Mouse (Mus musculus): Measurements from ENCODE around the gene Akap12. TPM values are rescaled to one million over a fixed set of nuclear protein-coding genes. Genes with fewer than 3 reads are reported as not detected.

The Akap12 gene
- polyA plus RNA-seq, 1 experiment from 2014 or later: 47.0 TPM

- Histone ChIP-seq H3K36me3 (replicated peaks; ENCODE audit: control insufficient read depth, insufficient read depth) (no peaks in the 10 kb centered on the region), H3K4me2 (replicated peaks) (no peak overlapping the region), H3K4me3 (replicated peaks; ENCODE audit: low read length) (no peak overlapping the region), H3K4me1 (replicated peaks; ENCODE audit: control insufficient read depth, insufficient read depth, low read length) (no peaks in the 10 kb centered on the region), H3K27me3 (ENCODE audit: control insufficient read depth, insufficient read depth, low read length) (no peaks in the 10 kb centered on the region), H3K9me3 (ENCODE audit: control insufficient read depth, low read length) (no peaks in the 10 kb centered on the region), H3K27ac (no peak overlapping the region), H3K9ac (no peak overlapping the region)
- ATAC-seq (ENCODE audit: low FRiP score) (no peak), DNase-seq (ENCODE audit: low spot score) (no peak)
- WGBS: 74% methylated on average over 5 of the region's 5 CpGs
Observed at GRCm38 (mm10) chr10:4303558-4303957, 37.4 kb downstream of the Akap12 start.

- 78% methylated on average over 8 of the region's 8 CpGs for WGBS
- Histone ChIP-seq H3K4me1 (replicated peaks; ENCODE audit: control insufficient read depth, insufficient read depth, low read length) (no peaks in the 10 kb centered on the region), H3K4me2 (replicated peaks) (no peak overlapping the region), H3K27me3 (ENCODE audit: control insufficient read depth, insufficient read depth, low read length) (no peaks in the 10 kb centered on the region), H3K36me3 (replicated peaks; ENCODE audit: control insufficient read depth, insufficient read depth) (no peaks in the 10 kb centered on the region), H3K9me3 (ENCODE audit: control insufficient read depth, low read length) (no peaks in the 10 kb centered on the region), H3K4me3 (replicated peaks; ENCODE audit: low read length) (no peak overlapping the region), H3K27ac (no peak overlapping the region), H3K9ac (no peak overlapping the region)
- DNase-seq (ENCODE audit: low spot score): no peak
- no peak for ATAC-seq (ENCODE audit: low FRiP score)
Observed at GRCm38 (mm10) chr10:4323885-4324284, 57.7 kb downstream of the Akap12 start.

- Histone ChIP-seq H3K9me3 (ENCODE audit: control insufficient read depth, low read length) (no peaks in the 10 kb centered on the region), H3K27ac (no peak overlapping the region), H3K4me3 (replicated peaks; ENCODE audit: low read length) (no peak overlapping the region), H3K4me1 (replicated peaks; ENCODE audit: control insufficient read depth, insufficient read depth, low read length) (no peaks in the 10 kb centered on the region), H3K27me3 (ENCODE audit: control insufficient read depth, insufficient read depth, low read length) (no peaks in the 10 kb centered on the region), H3K4me2 (replicated peaks) (no peak overlapping the region), H3K9ac (no peak overlapping the region), H3K36me3 (replicated peaks; ENCODE audit: control insufficient read depth, insufficient read depth) (no peaks in the 10 kb centered on the region)
- no peak for ATAC-seq (ENCODE audit: low FRiP score)
- DNase-seq (ENCODE audit: low spot score): peak; percentile 37
- 47% methylated on average over 5 of the region's 5 CpGs for WGBS
Observed at GRCm38 (mm10) chr10:4325562-4325961, 59.4 kb downstream of the Akap12 start.

GRCm38 (mm10) chr10:4327716-4328115 is 61.5 kb downstream of the Akap12 start:
- no peak overlapping the region for H3K4me2 ChIP-seq (replicated peaks)
- no peak overlapping the region for H3K4me3 ChIP-seq (replicated peaks; ENCODE audit: low read length)
- DNase-seq (ENCODE audit: low spot score) (no peak), ATAC-seq (ENCODE audit: low FRiP score) (no peak)
- no peaks in the 10 kb centered on the region for H3K36me3 ChIP-seq (replicated peaks; ENCODE audit: control insufficient read depth, insufficient read depth)
- no peak overlapping the region for H3K27ac ChIP-seq
- no peaks in the 10 kb centered on the region for H3K27me3 ChIP-seq (ENCODE audit: control insufficient read depth, insufficient read depth, low read length)
- H3K4me1 ChIP-seq (replicated peaks; ENCODE audit: control insufficient read depth, insufficient read depth, low read length): no peaks in the 10 kb centered on the region
- 71% methylated on average over 1 of the region's 1 CpGs for WGBS
- no peaks in the 10 kb centered on the region for H3K9me3 ChIP-seq (ENCODE audit: control insufficient read depth, low read length)
- no peak overlapping the region for H3K9ac ChIP-seq

- no peaks in the 10 kb centered on the region for H3K9me3 ChIP-seq (ENCODE audit: control insufficient read depth, low read length)
- DNase-seq (ENCODE audit: low spot score): no peak
- no peak overlapping the region for H3K4me3 ChIP-seq (replicated peaks; ENCODE audit: low read length)
- WGBS: 39% methylated on average over 7 of the region's 7 CpGs
- ATAC-seq (ENCODE audit: low FRiP score): no peak
- H3K9ac ChIP-seq: no peak overlapping the region
- no peak overlapping the region for H3K27ac ChIP-seq
- H3K4me1 ChIP-seq (replicated peaks; ENCODE audit: control insufficient read depth, insufficient read depth, low read length): peaks cover 11% of the 10 kb centered on the region
- H3K36me3 ChIP-seq (replicated peaks; ENCODE audit: control insufficient read depth, insufficient read depth): no peaks in the 10 kb centered on the region
- no peak overlapping the region for H3K4me2 ChIP-seq (replicated peaks)
- no peaks in the 10 kb centered on the region for H3K27me3 ChIP-seq (ENCODE audit: control insufficient read depth, insufficient read depth, low read length)
Observed at GRCm38 (mm10) chr10:4332228-4332979, 66.2 kb downstream of the Akap12 start.

- H3K9ac ChIP-seq: 0 out of 2 replicates have a peak overlapping the region, but pooled peaks have one; percentile 36
- DNase-seq (ENCODE audit: low spot score): peak; percentile 78
- 0 out of 2 replicates have a peak overlapping the region, but pooled peaks have one; percentile 9 for H3K27ac ChIP-seq
Observed at GRCm38 (mm10) chr10:4333319-4333718, 67.1 kb downstream of the Akap12 start.

DNA sequence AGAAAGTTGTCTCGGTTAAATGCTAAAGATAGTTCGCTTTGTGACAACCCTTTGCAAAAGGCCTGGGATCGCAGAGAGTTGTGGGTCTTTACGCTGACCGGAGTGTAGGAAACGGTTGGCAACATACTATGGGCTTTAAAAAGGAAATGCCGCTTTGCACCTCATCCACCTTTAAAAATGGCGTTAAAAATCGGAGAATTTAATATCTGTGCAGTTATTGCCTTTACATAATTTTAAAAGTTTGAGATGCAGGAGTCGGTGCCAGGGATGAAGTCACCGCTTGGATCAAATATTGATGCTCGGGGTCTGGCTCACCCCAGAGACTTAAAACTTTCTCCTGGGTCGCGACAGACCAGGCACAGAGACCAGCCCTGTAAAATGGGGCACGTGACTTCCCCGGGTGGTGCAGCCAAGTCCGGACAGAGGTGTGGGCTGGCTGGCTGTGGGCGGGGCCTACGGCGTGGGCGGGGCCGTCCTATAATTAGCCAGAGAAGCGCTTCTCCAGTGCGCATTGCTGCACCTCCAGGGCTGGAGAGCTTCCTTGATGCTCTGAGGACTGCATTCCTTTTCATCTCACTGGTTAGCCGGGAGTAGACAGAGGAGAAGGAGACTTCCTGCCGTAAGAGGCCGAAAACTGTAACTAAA is 68.0 kb downstream of the Akap12 start:
- Histone ChIP-seq H3K4me2 (replicated peaks) (peak overlapping the region; percentile 62), H3K4me1 (replicated peaks; ENCODE audit: control insufficient read depth, insufficient read depth, low read length) (peaks cover 11% of the 10 kb centered on the region), H3K27ac (no peak overlapping the region), H3K27me3 (ENCODE audit: control insufficient read depth, insufficient read depth, low read length) (no peaks in the 10 kb centered on the region), H3K4me3 (replicated peaks; ENCODE audit: low read length) (peak overlapping the region; percentile 28), H3K36me3 (replicated peaks; ENCODE audit: control insufficient read depth, insufficient read depth) (no peaks in the 10 kb centered on the region), H3K9me3 (ENCODE audit: control insufficient read depth, low read length) (no peaks in the 10 kb centered on the region), H3K9ac (peak overlapping the region; percentile 36)
- DNase-seq (ENCODE audit: low spot score) (peak; percentile 55), ATAC-seq (ENCODE audit: low FRiP score) (peak; percentile 70)
- 8% methylated on average over 27 of the region's 27 CpGs for WGBS

More at GRCm38 (mm10) chr10:4333319-4333718, 67.1 kb downstream of the Akap12 start:
- peak overlapping the region; percentile 62; the same call in 1 of the 2 replicates for H3K4me2 ChIP-seq (replicated peaks)
- no peaks in the 10 kb centered on the region for H3K36me3 ChIP-seq (replicated peaks; ENCODE audit: control insufficient read depth, insufficient read depth)
- no peak overlapping the region for H3K4me3 ChIP-seq (replicated peaks; ENCODE audit: low read length)
- H3K9me3 ChIP-seq (ENCODE audit: control insufficient read depth, low read length): no peaks in the 10 kb centered on the region
- WGBS: 7% methylated on average over 8 of the region's 8 CpGs
- ATAC-seq (ENCODE audit: low FRiP score): no peak; the same call in 1 of the 2 replicates
- peaks cover 11% of the 10 kb centered on the region for H3K4me1 ChIP-seq (replicated peaks; ENCODE audit: control insufficient read depth, insufficient read depth, low read length)
- no peaks in the 10 kb centered on the region for H3K27me3 ChIP-seq (ENCODE audit: control insufficient read depth, insufficient read depth, low read length)

DNA sequence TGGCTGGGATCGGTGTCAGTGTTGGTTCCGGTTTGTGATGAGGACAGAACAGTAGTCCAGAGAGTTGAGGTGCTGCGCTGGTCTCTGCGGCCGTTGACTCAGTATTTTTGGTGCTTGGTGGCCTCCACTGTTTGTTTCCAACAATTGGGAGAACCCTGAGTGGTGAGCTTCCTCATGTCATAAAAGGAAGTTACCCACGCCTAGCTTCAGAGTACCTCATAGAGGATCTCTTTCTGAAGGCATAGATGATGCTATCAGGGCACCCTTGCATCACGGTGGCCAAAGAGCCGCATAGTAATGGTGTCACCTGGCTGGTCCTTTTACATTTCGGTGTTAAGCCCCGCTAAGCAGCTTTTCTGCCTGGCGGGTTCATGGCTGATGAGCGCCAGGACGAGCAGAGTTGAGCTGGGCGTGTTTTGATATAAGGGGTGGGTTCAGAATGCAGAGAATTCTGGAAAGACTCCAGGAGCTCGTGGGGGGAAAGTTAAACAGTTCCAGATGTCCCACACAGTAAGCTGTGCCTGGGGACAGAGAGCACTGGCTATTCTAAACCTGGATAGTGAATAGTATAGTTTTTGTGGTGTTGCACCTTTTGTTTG is 72.8 kb downstream of the Akap12 start:
- Histone ChIP-seq H3K4me2 (replicated peaks) (0 out of 2 replicates have a peak overlapping the region, but pooled peaks have one; percentile 1), H3K27ac (no peak overlapping the region), H3K4me1 (replicated peaks; ENCODE audit: control insufficient read depth, insufficient read depth, low read length) (peaks cover 10% of the 10 kb centered on the region), H3K9me3 (ENCODE audit: control insufficient read depth, low read length) (no peaks in the 10 kb centered on the region), H3K9ac (no peak overlapping the region), H3K27me3 (ENCODE audit: control insufficient read depth, insufficient read depth, low read length) (no peaks in the 10 kb centered on the region), H3K4me3 (replicated peaks; ENCODE audit: low read length) (no peak overlapping the region), H3K36me3 (replicated peaks; ENCODE audit: control insufficient read depth, insufficient read depth) (no peaks in the 10 kb centered on the region)
- no peak for ATAC-seq (ENCODE audit: low FRiP score)
- WGBS: 67% methylated on average over 15 of the region's 15 CpGs
- no peak for DNase-seq (ENCODE audit: low spot score)

DNA sequence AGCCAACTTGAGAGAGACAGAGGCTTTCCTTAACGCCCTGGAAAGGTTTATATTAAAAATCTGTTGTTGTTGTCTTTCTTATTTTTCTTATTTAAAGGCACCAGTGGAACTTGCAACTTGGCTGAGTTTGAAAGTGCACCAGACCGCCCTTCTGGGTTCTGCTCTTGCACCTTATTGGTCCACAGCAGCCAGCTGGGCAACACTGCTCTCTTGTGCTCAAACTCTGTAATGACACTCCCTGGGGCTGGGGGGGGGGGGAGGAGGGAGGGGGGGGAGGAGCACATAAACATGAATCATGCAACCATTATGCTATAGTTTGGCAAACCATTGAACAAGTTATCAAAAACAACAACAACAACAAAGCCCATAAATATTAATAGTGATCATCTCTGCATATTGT is 75.2 kb downstream of the Akap12 start:
- ATAC-seq (ENCODE audit: low FRiP score) (no peak), DNase-seq (ENCODE audit: low spot score) (peak; percentile 46)
- Histone ChIP-seq H3K4me3 (replicated peaks; ENCODE audit: low read length) (no peak overlapping the region), H3K27me3 (ENCODE audit: control insufficient read depth, insufficient read depth, low read length) (no peaks in the 10 kb centered on the region), H3K9me3 (ENCODE audit: control insufficient read depth, low read length) (no peaks in the 10 kb centered on the region), H3K36me3 (replicated peaks; ENCODE audit: control insufficient read depth, insufficient read depth) (no peaks in the 10 kb centered on the region), H3K4me2 (replicated peaks) (no peak overlapping the region), H3K27ac (no peak overlapping the region), H3K4me1 (replicated peaks; ENCODE audit: control insufficient read depth, insufficient read depth, low read length) (peaks cover under 1% of the 10 kb centered on the region; the same call in 1 of the 2 replicates), H3K9ac (no peak overlapping the region)
- 15% methylated on average over 2 of the region's 2 CpGs for WGBS

Data from hindbrain, embryonic 14.5 days (tissue).